In the genomic region with DNA sequence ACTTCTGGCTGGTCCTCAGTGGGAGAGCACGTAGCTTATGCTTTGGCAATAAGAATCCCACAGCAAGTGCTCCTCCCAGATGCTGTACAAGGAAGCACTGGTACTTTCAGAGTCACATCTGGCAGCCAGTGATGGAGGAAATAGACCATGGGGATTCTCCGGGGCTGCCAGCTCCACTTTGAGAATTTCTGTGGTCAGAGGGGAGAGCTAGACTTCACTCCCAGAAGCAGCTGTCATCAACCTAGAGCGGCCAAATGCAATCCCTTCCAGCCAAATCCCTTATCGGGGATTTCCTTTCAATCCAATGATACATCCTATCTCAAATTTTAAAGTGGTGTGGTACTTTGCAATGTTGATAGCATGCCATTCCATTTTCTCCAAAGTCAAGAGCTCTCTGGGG, we compare ENCODE assay signal across 17 mouse cellular contexts.
DNase-seq lines count a peak whose midpoint lies in the region; ATAC-seq lines count a peak whose summit lies in the region.
"Had no signal": no experiment of that assay in that cellular context is flagged by ENCODE, and none has a peak within 500 bp of the region (broad histone marks: within the 10 kb centered on the region; RNA-seq: fewer than 3 reads in every experiment).

No protein-coding gene starts in this region.

- intact Hi-C loops in heart, postnatal 36 days (cut with DNase I): no loop called here

- no peak overlapping the region for H3K27ac ChIP-seq in heart, embryonic 11.5 days (ENCODE audit: low read depth, low read length)
- H3K27ac ChIP-seq in embryonic facial prominence, embryonic 15.5 days (replicated peaks): no peak overlapping the region
- H3K27ac ChIP-seq in forebrain, embryonic 11.5 days (ENCODE audit: low read depth, low read length): no peak overlapping the region
- H3K27ac ChIP-seq: hindbrain, embryonic 14.5 days; midbrain, embryonic 15.5 days had no signal

- DNase-seq in heart, adult 18-20 months: peak; percentile 29 to 62
- peak; percentile 37 for DNase-seq in heart, adult 8-10 months (ENCODE audit: low spot score)
- DNase-seq in heart, postnatal 36 days: peak; percentile 13 to 14
- DNase-seq in forebrain, embryonic 11.5 days (ENCODE audit: low spot score): no peak
- DNase-seq in left cerebral cortex, adult 8-10 months (ENCODE audit: low spot score in 2 of 2): no peak
- no peak for DNase-seq in layer of hippocampus, postnatal 36 days
- DNase-seq: adrenal gland, postnatal 25 days; kidney, adult 9 months; lung, postnatal 4 days; right cerebral cortex, postnatal 14 days; thymus, postnatal 25 days had no signal

- H3K4me1 ChIP-seq in heart, embryonic 11.5 days (ENCODE audit: control insufficient read depth, insufficient read depth, low read length): no peaks in the 10 kb centered on the region
- no peaks in the 10 kb centered on the region for H3K4me1 ChIP-seq in embryonic facial prominence, embryonic 15.5 days
- H3K4me1 ChIP-seq in forebrain, embryonic 11.5 days (replicated peaks; ENCODE audit: control insufficient read depth, insufficient read depth, low read length): no peaks in the 10 kb centered on the region
- H3K4me1 ChIP-seq: midbrain, embryonic 15.5 days had no signal

- ATAC-seq in heart, embryonic 11.5 days (replicated peaks; ENCODE audit: insufficient number of reproducible peaks, low FRiP score, low TSS enrichment): no peak
- peak; percentile 70; the same call in 1 of the 2 replicates for ATAC-seq in embryonic facial prominence, embryonic 15.5 days (ENCODE audit: insufficient number of reproducible peaks, low FRiP score, low TSS enrichment, low read depth)
- no peak for ATAC-seq in forebrain, embryonic 11.5 days (replicated peaks; ENCODE audit: low FRiP score)
- ATAC-seq: forebrain, embryonic 14.5 days; midbrain, embryonic 15.5 days had no signal

- no peak overlapping the region for H3K4me2 ChIP-seq in heart, embryonic 11.5 days
- 0 out of 2 replicates have a peak overlapping the region, but pooled peaks have one; percentile 4 for H3K4me2 ChIP-seq in embryonic facial prominence, embryonic 15.5 days (replicated peaks)
- no peak overlapping the region for H3K4me2 ChIP-seq in forebrain, embryonic 11.5 days (ENCODE audit: low read depth, low read length, severe bottlenecking)
- H3K4me2 ChIP-seq: hindbrain, embryonic 14.5 days; midbrain, embryonic 15.5 days had no signal

- H3K4me3 ChIP-seq in heart, embryonic 11.5 days (ENCODE audit: low read depth, low read length): no peak overlapping the region
- no peak overlapping the region for H3K4me3 ChIP-seq in embryonic facial prominence, embryonic 15.5 days (replicated peaks)
- no peak overlapping the region for H3K4me3 ChIP-seq in forebrain, embryonic 11.5 days (ENCODE audit: low read depth, low read length)
- H3K4me3 ChIP-seq: midbrain, embryonic 15.5 days had no signal

- H3K9ac ChIP-seq in heart, embryonic 11.5 days (ENCODE audit: low read depth, low read length): no peak overlapping the region
- H3K9ac ChIP-seq in embryonic facial prominence, embryonic 15.5 days: no peak overlapping the region
- H3K9ac ChIP-seq in forebrain, embryonic 11.5 days (ENCODE audit: low read length): no peak overlapping the region
- H3K9ac ChIP-seq: hindbrain, embryonic 14.5 days; midbrain, embryonic 15.5 days had no signal

- no peaks in the 10 kb centered on the region for H3K9me3 ChIP-seq in heart, embryonic 11.5 days (replicated peaks; ENCODE audit: control insufficient read depth, low read length)
- H3K9me3 ChIP-seq in embryonic facial prominence, embryonic 15.5 days (replicated peaks): no peaks in the 10 kb centered on the region
- no peaks in the 10 kb centered on the region for H3K9me3 ChIP-seq in forebrain, embryonic 11.5 days (ENCODE audit: control insufficient read depth, low read length)
- H3K9me3 ChIP-seq: midbrain, embryonic 15.5 days had no signal

- no peaks in the 10 kb centered on the region for H3K27me3 ChIP-seq in heart, embryonic 11.5 days (ENCODE audit: control insufficient read depth, insufficient read depth, low read length)
- no peaks in the 10 kb centered on the region for H3K27me3 ChIP-seq in embryonic facial prominence, embryonic 15.5 days
- H3K27me3 ChIP-seq in forebrain, embryonic 11.5 days (ENCODE audit: control insufficient read depth, insufficient read depth, low read length): no peaks in the 10 kb centered on the region
- H3K27me3 ChIP-seq: midbrain, embryonic 15.5 days had no signal

- 43% methylated on average over 4 of the region's 4 CpGs for WGBS in heart, embryonic 11.5 days (ENCODE audit: insufficient replicate concordance)
- WGBS in embryonic facial prominence, embryonic 15.5 days: 30% methylated on average over 4 of the region's 4 CpGs
- 87% methylated on average over 4 of the region's 4 CpGs for WGBS in forebrain, embryonic 11.5 days

- H3K36me3 ChIP-seq in heart, embryonic 11.5 days (ENCODE audit: control insufficient read depth, insufficient read depth, low read length): no peaks in the 10 kb centered on the region
- H3K36me3 ChIP-seq in embryonic facial prominence, embryonic 15.5 days: no peaks in the 10 kb centered on the region
- H3K36me3 ChIP-seq in forebrain, embryonic 11.5 days (ENCODE audit: control insufficient read depth, insufficient read depth, low read length): no peaks in the 10 kb centered on the region
- H3K36me3 ChIP-seq: G1E; midbrain, embryonic 15.5 days had no signal

Comparison
In these comparisons a context has a peak if more than half of its experiments do, and no peak if none do; other contexts are left out.
1. DNase-seq: peak in heart, adult 18-20 months (2 of 2), heart, adult 8-10 months (single experiment) and heart, postnatal 36 days (2 of 2); none in forebrain, embryonic 11.5 days (single experiment), left cerebral cortex, adult 8-10 months (0 of 2) and layer of hippocampus, postnatal 36 days (0 of 2).